Mouse (Mus musculus): ENCODE data around the gene Med17. TPM values are rescaled to one million over a fixed set of nuclear protein-coding genes. Genes with fewer than 3 reads are reported as not detected.

The Med17 gene
- total and polyA plus RNA-seq, 3 experiments, result 15.7 to 59.6 (median 28.9) TPM

DNA sequence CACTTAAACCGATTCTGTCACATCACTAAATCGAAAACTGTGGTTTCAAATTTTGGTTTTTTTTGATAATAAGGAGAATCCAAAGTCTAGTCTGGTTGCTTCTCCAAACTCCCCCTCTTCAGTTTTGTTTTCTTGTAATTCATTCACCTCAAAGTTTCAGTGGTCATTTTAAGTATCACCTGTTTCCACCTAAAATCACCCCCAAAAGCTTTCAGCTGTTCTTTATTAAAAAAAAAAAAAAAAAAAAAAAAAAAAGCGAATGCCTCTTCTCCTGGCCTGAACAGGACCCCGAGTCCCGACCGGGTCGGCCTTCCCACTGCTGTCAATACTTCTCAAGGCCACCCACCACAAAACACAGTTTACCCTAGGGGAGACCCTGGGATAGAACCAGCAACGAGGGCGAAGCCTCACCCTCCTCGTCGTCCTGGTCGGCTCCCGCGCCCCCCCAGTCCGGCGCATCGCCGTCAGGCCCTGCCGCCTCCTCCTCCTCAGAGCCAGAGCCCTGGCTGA is 537 bp downstream of the Med17 start:
- TF ChIP-seq POLR2AphosphoS5 (IDR thresholded peaks at IDR 0.05; ENCODE audit: insufficient replicate concordance, low read depth, low read length) (no peak), TAL1 (conservative IDR thresholded peaks at IDR 0.05; ENCODE audit: low read depth, low read length) (no peak), GATA1 (IDR thresholded peaks at IDR 0.05; ENCODE audit: borderline replicate concordance, low read length) (no peak), CTCF (IDR thresholded peaks at IDR 0.05; ENCODE audit: low read depth, low read length) (no peak), GATA2 (IDR thresholded peaks at IDR 0.05; ENCODE audit: borderline replicate concordance, low read depth, low read length) (no peak)
- H3K27me3 ChIP-seq (ENCODE audit: insufficient read depth, low read length), result no peaks in the 10 kb centered on the region
- DNase-seq (ENCODE audit: low spot score) (peak; percentile 37), ATAC-seq (ENCODE audit: extremely low read depth, insufficient number of reproducible peaks, low FRiP score, poor library complexity, severe bottlenecking) (0 out of 2 replicates have a peak, but pooled peaks have one; percentile 2)
- H3K4me1 ChIP-seq (ENCODE audit: insufficient read depth, low read depth, low read length), result peaks cover 35% of the 10 kb centered on the region
- peaks cover 45% of the 10 kb centered on the region for H3K36me3 ChIP-seq (replicated peaks)
- peak overlapping the region; percentile 84 for H3K4me3 ChIP-seq (ENCODE audit: low read depth, low read length)
- no peaks in the 10 kb centered on the region for H3K9me3 ChIP-seq (replicated peaks)

DNA sequence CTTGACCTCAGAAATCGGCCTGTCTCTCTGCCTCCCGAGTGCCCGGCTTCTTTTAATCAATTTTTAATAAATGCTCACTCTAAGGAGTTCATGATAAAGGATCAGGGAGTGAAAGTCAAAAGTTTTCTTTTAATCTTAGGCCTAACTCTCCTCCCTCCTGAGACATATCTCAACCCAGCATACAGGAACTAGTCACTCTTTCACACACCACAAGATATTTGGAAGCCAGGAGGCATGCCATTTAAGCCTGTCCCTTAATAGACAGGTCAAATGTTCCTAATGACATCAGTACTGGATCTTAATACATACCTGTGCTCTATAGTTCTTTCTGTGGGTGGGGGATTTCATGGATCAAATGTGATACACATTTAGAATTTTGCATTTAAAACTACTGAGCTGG is 1.4 kb downstream of the Med17 start:
- no peaks in the 10 kb centered on the region for H3K9me3 ChIP-seq (replicated peaks)
- peak overlapping the region; percentile 45; the same call in 1 of the 2 replicates for H3K4me3 ChIP-seq (ENCODE audit: low read depth, low read length)
- H3K27me3 ChIP-seq (ENCODE audit: insufficient read depth, low read length), result no peaks in the 10 kb centered on the region
- ATAC-seq (ENCODE audit: extremely low read depth, insufficient number of reproducible peaks, low FRiP score, poor library complexity, severe bottlenecking) (no peak), DNase-seq (ENCODE audit: low spot score) (no peak)
- peaks cover 35% of the 10 kb centered on the region for H3K4me1 ChIP-seq (ENCODE audit: insufficient read depth, low read depth, low read length)
- H3K36me3 ChIP-seq (replicated peaks), result peaks cover 52% of the 10 kb centered on the region
- TF ChIP-seq TAL1 (conservative IDR thresholded peaks at IDR 0.05; ENCODE audit: low read depth, low read length), result no peak
- no peak for TF ChIP-seq CTCF (IDR thresholded peaks at IDR 0.05; ENCODE audit: low read depth, low read length)
- no peak for TF ChIP-seq GATA2 (IDR thresholded peaks at IDR 0.05; ENCODE audit: borderline replicate concordance, low read depth, low read length)
- no peak for TF ChIP-seq GATA1 (IDR thresholded peaks at IDR 0.05; ENCODE audit: borderline replicate concordance, low read length)
- no peak for TF ChIP-seq POLR2AphosphoS5 (IDR thresholded peaks at IDR 0.05; ENCODE audit: insufficient replicate concordance, low read depth, low read length)

GRCm38 (mm10) chr9:15276855-15277254 is 2.9 kb downstream of the Med17 start:
- Histone ChIP-seq H3K4me1 (ENCODE audit: insufficient read depth, low read depth, low read length) (peaks cover 32% of the 10 kb centered on the region), H3K36me3 (replicated peaks) (peaks cover 64% of the 10 kb centered on the region), H3K27me3 (ENCODE audit: insufficient read depth, low read length) (no peaks in the 10 kb centered on the region), H3K9me3 (replicated peaks) (no peaks in the 10 kb centered on the region), H3K4me3 (ENCODE audit: low read depth, low read length) (no peak overlapping the region)
- ATAC-seq (ENCODE audit: extremely low read depth, insufficient number of reproducible peaks, low FRiP score, poor library complexity, severe bottlenecking) (no peak), DNase-seq (ENCODE audit: low spot score) (no peak)
- TF ChIP-seq POLR2AphosphoS5 (IDR thresholded peaks at IDR 0.05; ENCODE audit: insufficient replicate concordance, low read depth, low read length) (no peak), GATA1 (IDR thresholded peaks at IDR 0.05; ENCODE audit: borderline replicate concordance, low read length) (no peak), CTCF (IDR thresholded peaks at IDR 0.05; ENCODE audit: low read depth, low read length) (no peak), TAL1 (conservative IDR thresholded peaks at IDR 0.05; ENCODE audit: low read depth, low read length) (no peak), GATA2 (IDR thresholded peaks at IDR 0.05; ENCODE audit: borderline replicate concordance, low read depth, low read length) (no peak)

GRCm38 (mm10) chr9:15273981-15274380 is 5.8 kb downstream of the Med17 start:
- TF ChIP-seq TAL1 (conservative IDR thresholded peaks at IDR 0.05; ENCODE audit: low read depth, low read length), result no peak
- Histone ChIP-seq H3K36me3 (replicated peaks) (peaks cover 87% of the 10 kb centered on the region), H3K4me1 (ENCODE audit: insufficient read depth, low read depth, low read length) (peaks cover 18% of the 10 kb centered on the region), H3K4me3 (ENCODE audit: low read depth, low read length) (no peak overlapping the region), H3K27me3 (ENCODE audit: insufficient read depth, low read length) (no peaks in the 10 kb centered on the region), H3K9me3 (replicated peaks) (no peaks in the 10 kb centered on the region)
- ATAC-seq (ENCODE audit: extremely low read depth, insufficient number of reproducible peaks, low FRiP score, poor library complexity, severe bottlenecking), result no peak
- no peak for DNase-seq (ENCODE audit: low spot score)

DNA sequence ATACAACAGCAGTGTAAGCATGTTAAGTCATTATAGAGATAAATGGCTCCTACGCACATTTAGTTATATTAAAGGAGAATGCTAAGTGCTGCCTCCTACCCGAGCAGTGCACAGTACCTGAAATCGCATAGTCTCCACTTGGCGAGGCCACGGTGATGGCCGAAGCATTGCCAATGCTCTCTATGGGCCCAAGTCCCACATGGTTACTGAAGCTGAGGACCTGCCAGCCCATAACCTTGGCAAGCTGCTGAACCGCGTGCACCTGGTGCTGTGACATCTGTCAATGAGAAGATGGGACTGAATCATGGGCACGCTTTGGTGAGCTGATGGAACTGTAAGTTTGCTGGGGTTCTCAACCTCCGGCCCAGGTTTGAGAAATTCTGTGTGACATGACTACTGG is 16.2 kb downstream of the Med17 start:
- no peak overlapping the region for H3K4me3 ChIP-seq (ENCODE audit: low read depth, low read length)
- H3K36me3 ChIP-seq (replicated peaks), result peaks cover 88% of the 10 kb centered on the region
- TF ChIP-seq TAL1 (conservative IDR thresholded peaks at IDR 0.05; ENCODE audit: low read depth, low read length) (no peak), POLR2AphosphoS5 (IDR thresholded peaks at IDR 0.05; ENCODE audit: insufficient replicate concordance, low read depth, low read length) (no peak), GATA1 (IDR thresholded peaks at IDR 0.05; ENCODE audit: borderline replicate concordance, low read length) (no peak), GATA2 (IDR thresholded peaks at IDR 0.05; ENCODE audit: borderline replicate concordance, low read depth, low read length) (no peak), CTCF (IDR thresholded peaks at IDR 0.05; ENCODE audit: low read depth, low read length) (no peak)
- DNase-seq (ENCODE audit: low spot score), result no peak
- ATAC-seq (ENCODE audit: extremely low read depth, insufficient number of reproducible peaks, low FRiP score, poor library complexity, severe bottlenecking), result no peak
- no peaks in the 10 kb centered on the region for H3K9me3 ChIP-seq (replicated peaks)
- no peaks in the 10 kb centered on the region for H3K4me1 ChIP-seq (ENCODE audit: insufficient read depth, low read depth, low read length)
- no peaks in the 10 kb centered on the region for H3K27me3 ChIP-seq (ENCODE audit: insufficient read depth, low read length)

GRCm38 (mm10) chr9:15261980-15262379 is 17.8 kb downstream of the Med17 start:
- no peak for DNase-seq (ENCODE audit: low spot score)
- Histone ChIP-seq H3K9me3 (replicated peaks) (no peaks in the 10 kb centered on the region), H3K36me3 (replicated peaks) (peaks cover 75% of the 10 kb centered on the region), H3K27me3 (ENCODE audit: insufficient read depth, low read length) (no peaks in the 10 kb centered on the region), H3K4me1 (ENCODE audit: insufficient read depth, low read depth, low read length) (no peaks in the 10 kb centered on the region), H3K4me3 (ENCODE audit: low read depth, low read length) (no peak overlapping the region)
- TF ChIP-seq CTCF (IDR thresholded peaks at IDR 0.05; ENCODE audit: low read depth, low read length) (no peak), TAL1 (conservative IDR thresholded peaks at IDR 0.05; ENCODE audit: low read depth, low read length) (no peak), GATA1 (IDR thresholded peaks at IDR 0.05; ENCODE audit: borderline replicate concordance, low read length) (no peak), GATA2 (IDR thresholded peaks at IDR 0.05; ENCODE audit: borderline replicate concordance, low read depth, low read length) (no peak)
- no peak for ATAC-seq (ENCODE audit: extremely low read depth, insufficient number of reproducible peaks, low FRiP score, poor library complexity, severe bottlenecking)

DNA sequence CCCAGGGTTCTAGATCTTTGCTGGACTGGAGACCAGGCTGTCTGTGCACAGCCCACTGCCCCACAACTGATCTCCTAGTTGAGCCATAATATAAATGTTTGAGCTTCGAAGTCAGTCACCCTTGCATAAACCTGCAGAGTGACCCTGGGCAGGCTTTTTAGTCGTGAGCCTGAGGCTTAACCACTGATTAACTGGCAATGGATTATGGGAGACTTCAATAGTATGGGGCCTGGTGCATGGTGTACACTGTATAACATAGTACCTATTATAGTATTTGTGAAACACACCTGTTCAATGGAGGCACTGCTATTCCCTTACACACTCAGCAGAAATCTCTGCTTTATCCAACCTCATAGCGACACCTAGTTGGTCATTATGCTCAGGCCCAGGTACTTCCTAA is 23.5 kb downstream of the Med17 start:
- no peak for TF ChIP-seq GATA2 (IDR thresholded peaks at IDR 0.05; ENCODE audit: borderline replicate concordance, low read depth, low read length)
- no peak for TF ChIP-seq GATA1 (IDR thresholded peaks at IDR 0.05; ENCODE audit: borderline replicate concordance, low read length)
- TF ChIP-seq POLR2AphosphoS5 (IDR thresholded peaks at IDR 0.05; ENCODE audit: insufficient replicate concordance, low read depth, low read length), result no peak
- no peak for TF ChIP-seq CTCF (IDR thresholded peaks at IDR 0.05; ENCODE audit: low read depth, low read length)
- TF ChIP-seq TAL1 (conservative IDR thresholded peaks at IDR 0.05; ENCODE audit: low read depth, low read length), result no peak
- ATAC-seq (ENCODE audit: extremely low read depth, insufficient number of reproducible peaks, low FRiP score, poor library complexity, severe bottlenecking) (no peak), DNase-seq (ENCODE audit: low spot score) (no peak)
- Histone ChIP-seq H3K36me3 (replicated peaks) (peaks cover 19% of the 10 kb centered on the region), H3K27me3 (ENCODE audit: insufficient read depth, low read length) (peaks cover 30% of the 10 kb centered on the region), H3K4me1 (ENCODE audit: insufficient read depth, low read depth, low read length) (no peaks in the 10 kb centered on the region), H3K4me3 (ENCODE audit: low read depth, low read length) (no peak overlapping the region), H3K9me3 (replicated peaks) (no peaks in the 10 kb centered on the region)
